Mouse (Mus musculus) liver, postnatal 0 days (tissue): ENCODE measurements around the gene Asap2. TPM values are rescaled to one million over a fixed set of nuclear protein-coding genes. Genes with fewer than 3 reads are reported as not detected.

Experiments
- ATAC-seq: fragments of 200-750 bp; cut with Nextera tagmentation; 2 replicates; pipeline ENCODE4 v1.8.0; 2017; ENCODE audit warnings: mild to moderate bottlenecking, moderate library complexity
- DNase-seq: peaks from one replicate; pipeline ENCODE4 v3.0.0-alpha.2; 2016
- H3K27ac ChIP-seq: fragments of 300-500 bp; sonication (generic); 2 replicates; pipeline ENCODE4 v1.5.1; 2014; ENCODE audit warnings: antibody characterized with exemption, moderate library complexity, mild to moderate bottlenecking, low read depth
- H3K27me3 ChIP-seq: fragments of 300-500 bp; sonication (generic); 2 replicates; pipeline ENCODE4 v1.6.1; 2014; ENCODE audit warnings: low read length, control low read depth, mixed read lengths; ENCODE audit not compliant: insufficient read depth
- H3K36me3 ChIP-seq: fragments of 300-500 bp; sonication (generic); replicated peaks from 2 replicates; pipeline ENCODE4 v1.6.1; 2014; ENCODE audit warnings: mild to moderate bottlenecking, control low read depth, low read length, moderate library complexity, mixed read lengths; ENCODE audit not compliant: insufficient read depth
- H3K4me1 ChIP-seq: fragments of 300-500 bp; sonication (generic); 2 replicates; pipeline ENCODE4 v1.6.1; 2014; ENCODE audit warnings: antibody characterized with exemption, mild to moderate bottlenecking, control low read depth; ENCODE audit not compliant: insufficient read depth
- H3K4me2 ChIP-seq: fragments of 300-500 bp; sonication (generic); 2 replicates; pipeline ENCODE4 v1.6.1; 2014; ENCODE audit warnings: low read depth, mild to moderate bottlenecking, low read length, moderate library complexity, mixed read lengths
- H3K4me3 ChIP-seq: fragments of 300-500 bp; sonication (generic); 2 replicates; pipeline ENCODE4 v1.5.1; 2014; ENCODE audit warnings: low read depth, low read length
- H3K9ac ChIP-seq: fragments of 300-500 bp; sonication (generic); replicated peaks from 2 replicates; pipeline ENCODE4 v1.6.1; 2014; ENCODE audit warnings: mild to moderate bottlenecking, moderate library complexity
- H3K9me3 ChIP-seq: fragments of 300-500 bp; sonication (generic); 2 replicates; pipeline ENCODE4 v1.6.1; 2016; ENCODE audit warnings: mild to moderate bottlenecking, control low read depth, low read length, mixed read lengths
- CTCF ChIP-seq: sonication (generic); IDR thresholded peaks from 2 replicates; pipeline ENCODE4 v1.5.1; 2016; ENCODE audit warnings: antibody characterized with exemption, low read depth
- EP300 ChIP-seq: IDR thresholded peaks from 2 replicates; pipeline ENCODE4 v1.6.1; 2016; ENCODE audit warnings: antibody characterized with exemption, low read depth, mild to moderate bottlenecking
- WGBS: fragments of 180-500 bp; shearing (Covaris S2); extraction: QIAGEN DNeasy Blood & Tissue Kit; methylation state at CpG from one replicate; pipeline ENCODE4 v1.1.7; 2014; ENCODE audit not compliant: insufficient replicate concordance; 5-methylcytosine and 5-hydroxymethylcytosine counted together
- polyA plus RNA-seq: library from polyadenylated mRNA; unstranded; fragments of >200 nt; fragmentation: Nextera tagmentation; extraction: Ambion mirVana; gene quantifications from 2 replicates; pipeline ENCODE4 v1.2.1, GENCODE M21; 2015

The Asap2 gene
- polyA plus RNA-seq, 1 experiment from 2014 or later = 0.96 TPM

DNA sequence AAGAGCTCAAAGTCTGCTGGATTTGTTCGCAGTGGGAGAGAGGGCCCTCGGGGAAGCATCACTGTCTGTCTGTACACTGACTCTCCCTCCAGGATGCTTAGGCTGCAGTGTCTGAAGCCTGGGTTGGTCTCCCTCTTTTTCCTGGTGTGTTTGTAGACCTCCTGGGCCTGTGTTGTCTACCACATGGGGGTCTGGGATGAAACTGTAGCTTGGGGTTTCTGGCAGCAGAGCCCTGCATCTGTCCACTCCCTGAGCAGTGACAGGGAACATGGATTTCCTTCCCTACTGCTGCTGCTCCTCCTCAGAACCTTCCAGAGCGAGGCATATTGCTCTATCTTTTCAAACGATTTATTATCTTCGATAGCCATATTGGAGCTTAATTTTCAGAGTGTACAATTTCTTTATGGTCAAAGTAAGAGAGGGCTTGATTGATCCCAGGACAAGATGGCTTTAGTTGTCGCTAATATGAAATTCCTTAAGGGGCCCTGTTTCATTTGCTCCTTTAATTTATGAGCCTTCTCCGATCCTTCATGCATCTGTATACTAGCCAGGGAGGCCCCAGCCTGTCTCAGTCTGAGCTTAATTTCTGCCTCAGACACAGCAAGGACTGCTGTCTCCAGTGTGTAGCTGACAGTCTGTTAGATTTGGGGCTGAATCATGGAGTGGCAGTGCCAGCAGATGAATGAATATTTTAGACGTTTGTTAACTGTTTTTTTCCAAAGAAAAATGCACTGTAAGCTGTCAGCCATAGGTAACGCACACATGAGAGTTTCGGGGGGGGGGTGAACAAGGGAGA, 135.6 kb downstream of the Asap2 start:
- Histone ChIP-seq H3K4me3 (no peak overlapping the region), H3K27ac (no peak overlapping the region)

DNA sequence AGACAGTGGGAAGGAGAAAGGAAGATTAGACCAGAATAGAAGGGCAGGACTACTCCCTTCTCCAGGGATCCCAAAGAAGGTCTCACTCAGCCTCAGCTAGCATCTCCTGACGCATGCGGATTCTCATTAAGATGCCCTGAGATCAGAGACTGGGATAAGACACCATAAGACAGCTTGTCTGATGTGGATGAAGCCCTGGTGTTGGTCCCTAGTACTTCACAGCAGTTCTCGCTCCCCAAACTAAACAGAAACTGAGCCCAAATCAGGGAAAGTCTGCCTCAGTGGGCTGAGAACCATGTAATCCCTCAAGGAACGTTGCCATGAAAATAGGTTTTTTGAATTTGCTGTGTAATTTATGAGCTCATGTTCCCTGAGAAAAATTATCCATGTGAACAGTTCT, 136.3 kb downstream of the Asap2 start:
- Histone ChIP-seq H3K4me3 (no peak overlapping the region), H3K4me1 (peaks cover 4% of the 10 kb centered on the region), H3K27me3 (no peaks in the 10 kb centered on the region), H3K4me2 (no peak overlapping the region), H3K9ac (no peak overlapping the region), H3K9me3 (no peaks in the 10 kb centered on the region), H3K27ac (no peak overlapping the region), H3K36me3 (no peaks in the 10 kb centered on the region)
- TF ChIP-seq EP300 (no peak), CTCF (no peak)
- DNase-seq (no peak), ATAC-seq (no peak)
- 90% methylated on average over 4 of the region's 4 CpGs for WGBS

More for the DNA sequence above, 135.6 kb downstream of the Asap2 start:
- Histone ChIP-seq H3K4me1 (peaks cover 4% of the 10 kb centered on the region), H3K4me2 (no peak overlapping the region), H3K9me3 (no peaks in the 10 kb centered on the region), H3K36me3 (no peaks in the 10 kb centered on the region), H3K9ac (no peak overlapping the region), H3K27me3 (no peaks in the 10 kb centered on the region)
- 71% methylated on average over 10 of the region's 10 CpGs for WGBS
- ATAC-seq (no peak), DNase-seq (no peak)
- TF ChIP-seq CTCF (no peak), EP300 (no peak)

DNA sequence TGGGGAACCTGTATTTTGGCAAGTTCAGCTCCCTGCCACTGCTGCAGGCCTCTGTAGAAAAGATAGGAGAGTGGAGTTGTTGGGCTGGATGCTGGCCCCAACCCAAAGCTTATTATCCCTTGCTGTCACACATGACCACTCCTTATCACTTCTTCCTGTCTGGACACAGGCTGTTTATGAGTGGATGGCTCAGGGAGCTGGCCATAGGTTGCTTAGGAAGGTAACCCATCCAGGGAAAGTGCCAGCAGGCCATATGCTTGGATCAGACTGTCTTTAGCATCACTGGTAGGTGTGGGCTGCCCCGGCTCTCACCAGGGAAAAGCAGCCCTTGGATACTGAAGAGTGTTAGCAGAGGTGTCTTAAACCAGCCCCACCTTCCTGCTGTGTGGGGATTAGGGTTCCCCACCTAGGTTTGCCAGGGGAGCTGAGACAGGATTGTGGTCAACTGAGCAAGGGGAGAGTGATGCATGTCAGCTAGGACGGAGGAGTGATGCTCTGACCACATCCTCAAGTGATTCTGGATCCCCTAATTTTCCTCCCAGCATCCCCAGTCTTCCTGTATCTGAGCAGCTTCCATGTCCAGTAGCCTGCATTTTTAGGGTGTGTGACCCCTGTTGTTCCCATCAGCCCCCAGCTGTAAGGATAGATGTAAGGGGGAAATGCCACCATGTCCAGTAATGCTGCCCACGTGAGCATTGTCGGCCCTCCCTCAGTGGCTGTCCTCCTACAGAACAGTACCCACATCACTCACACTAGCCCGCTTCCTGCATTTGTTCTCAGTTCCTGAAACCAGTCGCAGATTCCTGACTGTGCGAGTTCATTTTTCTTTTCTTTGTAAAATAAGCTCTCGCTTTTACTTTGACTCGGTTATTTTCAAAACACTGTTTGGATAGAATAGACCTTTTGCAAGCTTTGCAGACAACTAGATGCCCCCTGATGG, 138.9 kb downstream of the Asap2 start:
- Histone ChIP-seq H3K4me2 (0 out of 2 replicates have a peak overlapping the region, but pooled peaks have one; percentile 13), H3K9me3 (no peaks in the 10 kb centered on the region), H3K27me3 (no peaks in the 10 kb centered on the region), H3K4me3 (no peak overlapping the region), H3K27ac (no peak overlapping the region), H3K36me3 (no peaks in the 10 kb centered on the region), H3K4me1 (peaks cover 19% of the 10 kb centered on the region), H3K9ac (no peak overlapping the region)
- ATAC-seq (peak; percentile 43; the same call in 1 of the 2 replicates), DNase-seq (no peak)
- 44% methylated on average over 9 of the region's 9 CpGs for WGBS
- TF ChIP-seq EP300 (no peak), CTCF (no peak)

DNA sequence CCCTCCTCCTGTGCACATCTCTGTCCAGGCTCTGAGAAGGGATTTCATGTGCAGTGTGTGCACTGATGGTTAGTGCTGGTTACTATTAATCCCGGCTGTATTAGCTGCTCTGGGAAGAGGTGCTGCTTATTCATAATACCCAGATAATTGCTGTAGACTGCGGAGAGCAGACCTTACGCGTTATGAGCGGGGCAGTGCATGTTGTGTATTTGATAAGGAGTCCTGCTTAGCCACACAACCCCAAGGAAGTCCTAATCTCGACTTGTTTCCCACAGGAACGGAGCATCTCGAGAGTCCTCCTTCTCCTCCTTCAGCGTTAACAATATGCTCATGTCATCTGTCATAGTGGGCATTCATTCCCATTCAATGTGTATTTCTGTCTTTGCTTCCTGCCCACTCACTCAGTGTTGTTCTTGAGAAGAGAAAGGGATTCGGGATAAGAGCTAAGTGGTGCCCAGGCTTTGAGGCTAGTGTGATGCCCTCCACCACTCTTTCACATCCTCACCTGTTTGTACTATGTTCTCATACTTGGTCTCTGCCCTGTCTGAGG, 140.1 kb downstream of the Asap2 start:
- Histone ChIP-seq H3K36me3 (no peaks in the 10 kb centered on the region), H3K4me1 (peaks cover 22% of the 10 kb centered on the region), H3K4me2 (no peak overlapping the region), H3K4me3 (no peak overlapping the region), H3K27me3 (no peaks in the 10 kb centered on the region), H3K9ac (no peak overlapping the region), H3K9me3 (no peaks in the 10 kb centered on the region), H3K27ac (no peak overlapping the region)
- DNase-seq = no peak
- no peak for ATAC-seq
- TF ChIP-seq EP300 = peak; percentile 21; the same call in 1 of the 2 replicates
- no peak for TF ChIP-seq CTCF
- WGBS = 55% methylated on average over 10 of the region's 10 CpGs

DNA sequence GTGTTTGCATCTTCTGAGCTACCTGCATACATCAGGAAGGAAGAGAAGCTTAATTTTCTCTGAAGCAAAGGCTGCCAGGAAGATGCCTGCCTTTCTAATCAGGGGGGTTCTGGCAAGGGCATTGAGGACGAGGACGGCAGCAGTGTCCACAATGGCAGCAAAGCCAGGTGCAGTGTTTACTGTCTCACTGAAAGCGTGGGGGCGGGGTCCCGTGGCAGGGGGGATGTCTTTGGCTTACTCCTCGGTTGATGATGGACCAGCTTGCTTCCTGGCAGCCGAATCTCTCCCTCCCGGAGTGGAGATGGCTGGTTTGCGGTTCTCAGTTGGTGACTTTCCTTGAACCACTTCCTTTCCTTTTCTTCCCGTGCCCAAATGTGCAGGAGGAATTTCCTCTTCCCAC, 142.3 kb downstream of the Asap2 start:
- no peak overlapping the region for H3K4me3 ChIP-seq
- ATAC-seq (no peak), DNase-seq (no peak)
- H3K4me1 ChIP-seq = peaks cover 36% of the 10 kb centered on the region
- no peak overlapping the region for H3K4me2 ChIP-seq
- WGBS = 17% methylated on average over 10 of the region's 10 CpGs
- H3K27ac ChIP-seq = no peak overlapping the region
- TF ChIP-seq EP300 (no peak), CTCF (no peak)
- no peak overlapping the region for H3K9ac ChIP-seq
- H3K27me3 ChIP-seq = no peaks in the 10 kb centered on the region
- H3K9me3 ChIP-seq = no peaks in the 10 kb centered on the region
- H3K36me3 ChIP-seq = no peaks in the 10 kb centered on the region

DNA sequence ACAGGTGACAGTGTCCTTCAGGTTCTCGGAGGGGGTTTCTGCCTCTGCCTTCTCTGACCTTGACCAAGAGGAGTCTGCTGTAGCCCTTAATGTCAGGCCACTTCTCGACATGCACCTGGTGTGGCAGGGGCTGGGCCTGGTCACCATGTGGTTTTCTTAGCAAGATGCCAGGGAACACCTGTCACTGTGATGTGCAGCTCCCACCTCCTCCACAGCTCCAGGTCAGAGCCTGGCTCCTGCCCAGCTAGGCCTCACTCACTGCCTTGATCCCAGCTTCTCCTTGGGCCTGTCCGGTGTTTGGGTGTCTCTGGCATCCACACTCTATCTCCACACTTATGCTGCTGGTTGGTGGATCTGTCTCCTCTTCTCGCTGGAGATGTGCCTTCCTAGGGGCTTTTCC, 142.8 kb downstream of the Asap2 start:
- Histone ChIP-seq H3K9ac (no peak overlapping the region), H3K4me2 (no peak overlapping the region), H3K4me3 (no peak overlapping the region), H3K27me3 (no peaks in the 10 kb centered on the region), H3K36me3 (no peaks in the 10 kb centered on the region), H3K4me1 (peaks cover 32% of the 10 kb centered on the region), H3K9me3 (no peaks in the 10 kb centered on the region), H3K27ac (no peak overlapping the region)
- 67% methylated on average over 4 of the region's 4 CpGs for WGBS
- TF ChIP-seq CTCF (no peak), EP300 (no peak)
- DNase-seq = no peak
- ATAC-seq = no peak
